Mouse (Mus musculus) liver, embryonic 14.5 days (tissue): ENCODE data around the gene Khk.

ENCODE experiments used
- CTCF ChIP-seq: IDR thresholded peaks from 2 replicates; pipeline ENCODE4 v1.5.1; 2016; ENCODE audit warnings: antibody characterized with exemption, low read depth, control low read depth
- EP300 ChIP-seq: IDR thresholded peaks from 2 replicates; pipeline ENCODE4 v1.6.1; 2016; ENCODE audit warnings: antibody characterized with exemption, low read depth

DNA sequence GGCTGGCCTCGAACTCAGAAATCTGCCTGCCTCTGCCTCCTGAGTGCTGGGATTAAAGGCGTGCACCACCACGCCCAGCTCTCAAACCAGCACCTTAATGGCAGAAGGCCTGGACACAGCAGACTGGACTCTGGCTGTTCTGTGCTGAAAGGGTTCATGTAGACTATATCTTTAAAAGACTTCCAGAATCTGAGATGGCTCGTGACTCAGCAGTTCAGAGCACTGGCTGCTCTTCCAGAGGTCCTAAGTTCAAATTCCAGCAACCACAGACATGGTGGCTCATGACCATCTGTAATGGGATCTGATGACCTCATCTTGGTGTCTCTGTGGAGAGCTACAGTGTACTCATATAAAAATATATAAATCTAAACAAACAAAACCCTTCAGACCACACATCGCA, 19.4 kb upstream of the Khk start:
- TF ChIP-seq CTCF (no peak), EP300 (no peak)
